Mouse (Mus musculus) heart, embryonic 10.5 days (tissue): ENCODE results near the gene Tctn3. TPM values are rescaled to one million over a fixed set of nuclear protein-coding genes. Genes with fewer than 3 reads are reported as not detected.

Experiments used
- DNase-seq: peaks from one replicate; pipeline ENCODE4 v3.0.0-alpha.2; 2017; ENCODE audit warnings: low spot score
- H3K27ac ChIP-seq: fragments of 300-500 bp; sonication (generic); 2 replicates; pipeline ENCODE4 v1.5.1; 2016; ENCODE audit warnings: mild to moderate bottlenecking
- H3K27me3 ChIP-seq: fragments of 300-500 bp; sonication (generic); 2 replicates; pipeline ENCODE4 v1.6.1; 2016; ENCODE audit warnings: mild to moderate bottlenecking; ENCODE audit not compliant: poor library complexity, insufficient read depth, severe bottlenecking
- H3K36me3 ChIP-seq: fragments of 300-500 bp; sonication (generic); 2 replicates; pipeline ENCODE4 v1.6.1; 2016; ENCODE audit warnings: mild to moderate bottlenecking, moderate library complexity
- H3K4me1 ChIP-seq: fragments of 300-500 bp; sonication (generic); 2 replicates; pipeline ENCODE4 v1.6.1; 2016; ENCODE audit warnings: mild to moderate bottlenecking
- H3K4me3 ChIP-seq: fragments of 300-500 bp; sonication (generic); 2 replicates; pipeline ENCODE4 v1.5.1; 2016; ENCODE audit warnings: mild to moderate bottlenecking, moderate library complexity
- H3K9me3 ChIP-seq: fragments of 300-500 bp; sonication (generic); 2 replicates; pipeline ENCODE4 v1.6.1; 2016; ENCODE audit warnings: mild to moderate bottlenecking, moderate library complexity
- WGBS: fragments of 180-500 bp; shearing (Covaris S2); methylation state at CpG from one replicate; pipeline ENCODE4 v1.1.7; 2016; 5-methylcytosine and 5-hydroxymethylcytosine counted together
- polyA plus RNA-seq: library from polyadenylated mRNA; unstranded; fragments of >200 nt; fragmentation: Nextera tagmentation; extraction: Ambion mirVana; gene quantifications from 2 replicates; pipeline ENCODE4 v1.2.1, GENCODE M21; 2016

Gene Tctn3
- polyA plus RNA-seq, result 9.0 and 11.0 TPM in 2 replicates

DNA sequence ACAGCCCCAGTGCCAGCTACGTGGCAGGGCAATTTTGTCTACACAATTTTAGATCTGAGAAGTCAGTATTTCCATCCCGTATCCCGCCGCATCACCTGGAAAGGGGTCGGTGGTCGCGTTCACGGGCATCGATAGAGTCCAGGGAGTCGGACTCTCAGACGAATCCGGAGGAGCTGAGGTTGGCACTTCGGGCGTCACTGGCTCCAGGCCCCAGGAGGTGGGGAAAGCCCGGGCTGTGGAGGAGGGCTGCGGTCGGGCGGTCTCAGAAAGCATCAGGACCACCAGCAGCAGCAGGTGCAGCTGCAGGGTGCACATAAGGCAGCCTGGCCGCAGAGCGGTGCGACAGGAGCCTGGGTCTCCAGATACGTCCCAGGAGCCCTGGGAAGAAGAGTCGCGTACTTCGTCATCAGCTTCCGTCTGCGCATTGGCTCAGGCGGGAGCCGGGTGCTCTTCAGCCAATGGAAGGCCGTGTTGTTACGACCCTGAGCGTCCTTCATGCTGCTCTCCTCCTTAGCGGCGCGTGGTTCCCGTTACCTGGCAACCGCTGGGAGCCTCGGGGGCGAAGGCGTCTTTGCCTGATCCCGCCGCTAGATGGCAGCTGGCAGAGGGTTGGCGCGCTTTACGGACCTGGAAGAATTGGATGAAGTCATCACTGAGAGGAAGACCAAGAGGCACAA, at the start of gene Tctn3, which contains the start of gene Entpd1:
Gene Tctn3 (minus strand): TSS at position 404 of the 677 bp plus-strand sequence.
Gene Entpd1 (plus strand): TSS at position 537 of the 677 bp plus-strand sequence.
- H3K27me3 ChIP-seq, result no peaks in the 10 kb centered on the region
- peaks cover 27% of the 10 kb centered on the region for H3K36me3 ChIP-seq
- under 1% methylated on average over 45 of the region's 45 CpGs for WGBS
- peaks cover 7% of the 10 kb centered on the region for H3K4me1 ChIP-seq
- H3K27ac ChIP-seq, result peak within 1 kb of the TSS; percentile 86
- no peaks in the 10 kb centered on the region for H3K9me3 ChIP-seq
- H3K4me3 ChIP-seq, result peak within 1 kb of the TSS; percentile 90
- DNase-seq, result peak; percentile 99

- no peaks in the 10 kb centered on the region for H3K36me3 ChIP-seq
- DNase-seq, result no peak
- 91% methylated on average over 2 of the region's 2 CpGs for WGBS
- H3K27me3 ChIP-seq, result no peaks in the 10 kb centered on the region
- peak overlapping the region; percentile 80; the same call in 1 of the 2 replicates for H3K27ac ChIP-seq
- no peaks in the 10 kb centered on the region for H3K9me3 ChIP-seq
- H3K4me3 ChIP-seq, result peak overlapping the region; percentile 60; the same call in 1 of the 2 replicates
- H3K4me1 ChIP-seq, result peaks cover 22% of the 10 kb centered on the region
Observed at GRCm38 (mm10) chr19:40661108-40661507, 49.1 kb upstream of the Tctn3 start.

- DNase-seq, result no peak
- H3K27me3 ChIP-seq, result no peaks in the 10 kb centered on the region
- H3K4me3 ChIP-seq, result peak overlapping the region; percentile 60
- H3K9me3 ChIP-seq, result no peaks in the 10 kb centered on the region
- peak overlapping the region; percentile 80 for H3K27ac ChIP-seq
- H3K36me3 ChIP-seq, result no peaks in the 10 kb centered on the region
- WGBS, result 10% methylated on average over 9 of the region's 9 CpGs
- peaks cover 22% of the 10 kb centered on the region for H3K4me1 ChIP-seq
Observed at GRCm38 (mm10) chr19:40660510-40660909, 48.5 kb upstream of the Tctn3 start.

- Histone ChIP-seq H3K27me3 (no peaks in the 10 kb centered on the region), H3K27ac (peak overlapping the region; percentile 80), H3K9me3 (no peaks in the 10 kb centered on the region), H3K4me3 (peak overlapping the region; percentile 60), H3K4me1 (peaks cover 22% of the 10 kb centered on the region), H3K36me3 (no peaks in the 10 kb centered on the region)
- WGBS, result under 1% methylated on average over 16 of the region's 16 CpGs
- DNase-seq, result no peak
Observed at GRCm38 (mm10) chr19:40659651-40660478, 47.8 kb upstream of the Tctn3 start.

GRCm38 (mm10) chr19:40658935-40659334, 46.9 kb upstream of the Tctn3 start:
- Histone ChIP-seq H3K27ac (0 out of 2 replicates have a peak overlapping the region, but pooled peaks have one; percentile 10), H3K4me3 (0 out of 2 replicates have a peak overlapping the region, but pooled peaks have one; percentile 60), H3K4me1 (peaks cover 22% of the 10 kb centered on the region), H3K9me3 (no peaks in the 10 kb centered on the region), H3K36me3 (no peaks in the 10 kb centered on the region), H3K27me3 (no peaks in the 10 kb centered on the region)
- no peak for DNase-seq
- WGBS, result 40% methylated on average over 5 of the region's 5 CpGs

DNA sequence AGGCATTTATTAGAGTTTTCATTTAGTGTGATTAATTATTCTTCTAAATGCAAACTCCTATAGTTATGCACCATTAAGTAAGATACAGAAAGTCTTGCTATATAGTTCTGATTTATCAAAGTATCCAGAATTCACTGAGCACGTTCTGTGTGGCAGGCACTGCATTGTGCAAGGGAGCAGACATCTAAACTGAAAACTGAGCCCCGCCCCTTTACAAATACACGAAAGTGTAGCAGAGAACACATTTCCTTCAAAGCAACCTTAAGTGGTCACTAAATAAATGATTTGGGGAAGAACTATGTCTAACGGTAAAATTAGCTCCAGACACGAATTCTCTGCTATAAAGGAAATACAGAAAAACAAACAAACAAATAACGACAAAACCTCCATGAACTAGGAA, 46.2 kb upstream of the Tctn3 start:
- 69% methylated on average over 6 of the region's 6 CpGs for WGBS
- DNase-seq, result no peak
- H3K9me3 ChIP-seq, result no peaks in the 10 kb centered on the region

DNA sequence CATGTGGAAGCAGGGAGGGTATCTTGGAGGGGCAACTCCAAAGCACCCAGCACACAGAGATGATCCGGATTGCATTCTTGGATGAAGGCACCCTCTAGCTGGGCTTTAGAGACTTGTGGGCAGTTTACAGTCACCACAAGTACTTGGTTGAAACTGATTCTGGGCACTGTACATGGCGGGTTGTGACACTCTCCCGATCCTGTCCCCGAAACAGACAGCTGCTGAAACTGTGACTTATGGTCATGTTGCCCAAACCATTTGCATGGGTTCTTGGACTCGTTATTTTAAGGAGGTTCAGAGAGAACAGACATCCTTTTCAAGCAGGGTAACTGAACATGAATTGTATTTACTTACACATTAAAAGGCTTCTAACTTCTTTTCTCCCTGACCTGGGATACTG, 44.2 kb upstream of the Tctn3 start:
- Histone ChIP-seq H3K9me3 (no peaks in the 10 kb centered on the region), H3K4me3 (no peak overlapping the region), H3K27ac (no peak overlapping the region), H3K36me3 (no peaks in the 10 kb centered on the region), H3K4me1 (peaks cover 15% of the 10 kb centered on the region), H3K27me3 (no peaks in the 10 kb centered on the region)
- DNase-seq, result no peak
- 79% methylated on average over 5 of the region's 5 CpGs for WGBS

More for the DNA sequence above, 46.2 kb upstream of the Tctn3 start:
- Histone ChIP-seq H3K27ac (no peak overlapping the region), H3K4me3 (no peak overlapping the region), H3K27me3 (no peaks in the 10 kb centered on the region), H3K36me3 (no peaks in the 10 kb centered on the region), H3K4me1 (peaks cover 17% of the 10 kb centered on the region)

- WGBS, result 46% methylated on average over 5 of the region's 5 CpGs
Observed at GRCm38 (mm10) chr19:40650090-40650489, 38.1 kb upstream of the Tctn3 start.

DNA sequence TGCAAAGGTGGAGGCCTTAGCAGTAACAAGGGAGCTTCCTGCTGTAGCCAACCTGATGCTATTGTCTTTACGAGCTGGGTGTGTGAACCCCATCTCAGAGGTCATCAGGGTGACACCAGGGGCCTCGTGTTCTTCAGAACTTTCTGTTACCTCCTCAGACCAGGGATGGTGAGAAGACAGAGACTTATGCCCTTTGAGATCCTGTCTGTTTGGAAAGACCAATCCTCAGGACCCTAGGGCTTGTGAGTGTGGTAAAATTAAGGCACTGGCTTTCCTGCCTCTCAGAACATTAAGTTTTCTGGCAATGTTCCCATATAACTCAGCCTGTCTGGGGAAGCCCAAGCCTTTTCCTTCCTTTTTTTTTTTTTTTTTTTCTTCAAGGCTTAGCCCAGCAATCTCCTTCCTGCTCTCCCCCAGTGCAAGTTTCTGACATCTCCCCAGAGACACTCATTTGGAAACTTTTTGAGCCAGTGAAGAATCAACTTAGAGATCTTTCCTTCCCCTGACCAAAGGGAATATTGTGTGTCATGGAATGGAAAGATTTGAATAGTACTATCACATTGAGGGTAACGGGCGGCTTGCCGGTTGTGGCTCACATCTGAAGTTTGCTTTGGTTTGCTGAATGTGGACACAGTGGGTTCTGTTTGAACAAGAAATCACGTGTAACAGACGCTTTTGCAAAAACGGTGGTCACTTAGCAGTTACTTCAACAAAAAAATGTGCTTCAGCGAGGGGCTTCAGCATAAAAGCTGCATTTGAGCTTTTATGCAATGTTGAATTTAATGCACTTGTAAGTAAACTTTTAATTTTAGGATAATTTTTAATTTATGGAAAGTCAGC, 35.5 kb upstream of the Tctn3 start:
- Histone ChIP-seq H3K27me3 (no peaks in the 10 kb centered on the region), H3K27ac (peak overlapping the region; percentile 8; the same call in 1 of the 2 replicates), H3K36me3 (no peaks in the 10 kb centered on the region), H3K4me3 (no peak overlapping the region), H3K4me1 (peaks cover 28% of the 10 kb centered on the region), H3K9me3 (no peaks in the 10 kb centered on the region)
- no peak for DNase-seq
- WGBS, result 64% methylated on average over 9 of the region's 9 CpGs

More at GRCm38 (mm10) chr19:40650090-40650489, 38.1 kb upstream of the Tctn3 start:
- H3K27me3 ChIP-seq, result no peaks in the 10 kb centered on the region
- DNase-seq, result no peak
- H3K27ac ChIP-seq, result peak overlapping the region; percentile 13; the same call in 1 of the 2 replicates
- H3K4me3 ChIP-seq, result no peak overlapping the region
- no peaks in the 10 kb centered on the region for H3K36me3 ChIP-seq
- peaks cover 28% of the 10 kb centered on the region for H3K4me1 ChIP-seq
- H3K9me3 ChIP-seq, result no peaks in the 10 kb centered on the region

DNA sequence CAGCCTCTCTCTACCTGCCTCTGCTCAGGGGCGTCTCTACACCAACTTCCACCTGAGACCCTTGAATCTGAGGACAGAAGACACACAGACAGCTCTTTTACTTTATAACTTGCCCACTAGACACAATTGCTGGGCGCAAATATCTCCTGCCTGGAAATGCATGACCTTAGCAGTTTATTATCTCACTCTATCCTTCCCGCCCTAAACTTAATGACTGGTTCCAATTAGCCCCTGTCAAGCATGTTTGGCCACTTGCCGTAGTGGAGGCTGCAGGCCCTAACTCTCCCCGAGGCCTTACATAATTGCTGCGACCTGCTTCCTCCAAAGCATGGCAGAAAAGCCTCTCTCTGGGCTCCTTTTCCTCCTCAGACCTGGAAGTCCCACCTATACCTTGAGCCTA, 34.3 kb upstream of the Tctn3 start:
- Histone ChIP-seq H3K4me3 (no peak overlapping the region), H3K36me3 (no peaks in the 10 kb centered on the region), H3K4me1 (peaks cover 28% of the 10 kb centered on the region), H3K27me3 (no peaks in the 10 kb centered on the region), H3K9me3 (no peaks in the 10 kb centered on the region), H3K27ac (peak overlapping the region; percentile 7; the same call in 1 of the 2 replicates)
- WGBS, result 56% methylated on average over 6 of the region's 6 CpGs
- no peak for DNase-seq

DNA sequence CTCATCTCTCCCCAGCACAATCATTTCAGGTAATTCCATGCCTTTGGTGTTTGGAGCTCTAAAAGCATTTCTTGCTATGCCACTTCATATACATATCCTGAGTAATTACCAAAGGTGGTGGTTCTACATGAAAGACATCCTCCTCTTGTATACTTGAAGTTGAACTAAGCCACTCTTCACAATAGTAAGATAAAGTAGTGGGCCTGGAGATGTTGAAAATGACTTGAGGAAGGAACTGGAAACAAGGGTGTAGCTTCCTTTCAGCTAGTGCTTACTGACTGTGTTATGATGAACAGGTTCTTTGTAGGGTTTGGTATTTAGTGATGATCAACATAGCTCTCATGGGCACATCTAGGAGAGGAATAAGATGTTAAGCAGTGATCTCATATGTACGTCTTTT, 31.8 kb upstream of the Tctn3 start:
- no peaks in the 10 kb centered on the region for H3K36me3 ChIP-seq
- 69% methylated on average over 1 of the region's 1 CpGs for WGBS
- DNase-seq, result no peak
- no peak overlapping the region for H3K4me3 ChIP-seq
- no peaks in the 10 kb centered on the region for H3K9me3 ChIP-seq
- H3K4me1 ChIP-seq, result peaks cover 19% of the 10 kb centered on the region
- H3K27ac ChIP-seq, result no peak overlapping the region
- H3K27me3 ChIP-seq, result no peaks in the 10 kb centered on the region

DNA sequence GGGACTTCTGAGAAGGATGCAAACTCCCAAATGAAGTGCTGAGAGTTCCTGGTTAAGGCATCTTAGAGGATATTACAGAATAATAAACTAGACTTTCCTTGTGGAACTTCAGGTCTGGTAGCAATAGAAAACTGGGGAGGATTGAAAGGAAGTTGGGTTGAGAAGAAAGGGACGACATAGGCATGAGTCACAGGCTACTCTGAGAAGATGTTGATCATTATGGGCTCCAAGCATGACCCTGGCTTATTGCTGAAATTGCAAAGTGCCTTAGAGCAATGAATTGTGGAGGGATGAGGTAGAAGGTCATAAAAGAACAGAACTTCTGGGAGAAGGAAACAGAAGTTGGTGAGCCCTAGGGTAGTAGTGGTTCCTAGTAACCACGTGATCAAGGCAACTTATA, 28.8 kb upstream of the Tctn3 start:
- peaks cover 3% of the 10 kb centered on the region; the same call in 1 of the 2 replicates for H3K4me1 ChIP-seq
- no peaks in the 10 kb centered on the region for H3K36me3 ChIP-seq
- no peaks in the 10 kb centered on the region for H3K9me3 ChIP-seq
- no peaks in the 10 kb centered on the region for H3K27me3 ChIP-seq
- no peak overlapping the region for H3K27ac ChIP-seq
- H3K4me3 ChIP-seq, result no peak overlapping the region
- 80% methylated on average over 2 of the region's 2 CpGs for WGBS
- no peak for DNase-seq
